Mouse (Mus musculus) heart, adult 18-20 months (tissue): ENCODE measurements at regions not wholly inside any gene's neighbourhood (a gene's known extent, or its start where the extent isn't known, plus 50 kb on each side); places are given as distances from the start of the nearest gene placed in this dataset.

Experiments
- DNase-seq, 2 experiments: peaks; one replicate each; pipeline ENCODE4 v3.0.0; 2021 to 2022; ENCODE audit warnings: mixed read lengths in 1 of 2

GRCm38 (mm10) chr9:49175586-49176286 lies 74.6 kb upstream of the Gm4894 start:
- DNase-seq: no peak

GRCm38 (mm10) chr9:49178561-49178960 lies 71.8 kb upstream of the Gm4894 start:
- peak; percentile 16 to 44 for DNase-seq

GRCm38 (mm10) chr9:49184786-49185185 lies 65.5 kb upstream of the Gm4894 start:
- no peak for DNase-seq

GRCm38 (mm10) chr9:49189426-49189825 lies 60.9 kb upstream of the Gm4894 start:
- DNase-seq: peak in 1 of 2 experiments; percentile 18

GRCm38 (mm10) chr9:49192776-49193175 lies 57.6 kb upstream of the Gm4894 start:
- DNase-seq: no peak
